Mouse (Mus musculus): ENCODE results near the gene Ski. TPM values are rescaled to one million over a fixed set of nuclear protein-coding genes. Genes with fewer than 3 reads are reported as not detected.
"Not testable (repeated sequence)": the region's sequence is repeated elsewhere in the genome, so short reads cannot be mapped to it uniquely, and the experiment has no call there.

The Ski gene
- 100 to 1,000 TPM; 119 to 129 TPM for total RNA-seq (2021)

- DNase-seq (ENCODE audit: extremely low spot score in 1 of 2, low spot score in 1 of 2), result no peak
These were observed at the start of gene Ski for GRCm38 (mm10) chr4:155222552-155222840. Gene Ski, minus strand, starts transcription at chr4:155222592.

- peak; percentile 51 to 82 for DNase-seq (ENCODE audit: extremely low spot score in 1 of 2, low spot score in 1 of 2)
These were observed 46.0 kb upstream of the Ski start for GRCm38 (mm10) chr4:155268382-155268781.

- no peak for DNase-seq (ENCODE audit: extremely low spot score in 1 of 2, low spot score in 1 of 2)
These were observed 45.3 kb upstream of the Ski start for GRCm38 (mm10) chr4:155267639-155268175.

- no peak for DNase-seq (ENCODE audit: extremely low spot score in 1 of 2, low spot score in 1 of 2)
These were observed 44.7 kb upstream of the Ski start for GRCm38 (mm10) chr4:155267047-155267543.

GRCm38 (mm10) chr4:155264521-155265321 is 42.3 kb upstream of the Ski start:
- DNase-seq (ENCODE audit: extremely low spot score in 1 of 2, low spot score in 1 of 2), result no peak

GRCm38 (mm10) chr4:155252253-155252652 is 29.9 kb upstream of the Ski start:
- DNase-seq (ENCODE audit: extremely low spot score in 1 of 2, low spot score in 1 of 2), result no peak

GRCm38 (mm10) chr4:155251147-155251546 is 28.8 kb upstream of the Ski start:
- DNase-seq (ENCODE audit: extremely low spot score in 1 of 2, low spot score in 1 of 2), result no peak

GRCm38 (mm10) chr4:155250361-155251117 is 28.1 kb upstream of the Ski start:
- DNase-seq (ENCODE audit: extremely low spot score in 1 of 2, low spot score in 1 of 2), result peak; percentile 23 to 26

GRCm38 (mm10) chr4:155249648-155250351 is 27.4 kb upstream of the Ski start, which contains the start of gene Faap20:
Gene Faap20, plus strand, starts transcription at chr4:155249802.
- DNase-seq (ENCODE audit: extremely low spot score in 1 of 2, low spot score in 1 of 2), result peak; percentile 62 to 75

GRCm38 (mm10) chr4:155249257-155249647 is 26.9 kb upstream of the Ski start:
- DNase-seq (ENCODE audit: extremely low spot score in 1 of 2, low spot score in 1 of 2), result peak; percentile 87 to 97

- not testable (repeated sequence) for DNase-seq (ENCODE audit: extremely low spot score in 1 of 2, low spot score in 1 of 2)
These were observed 25.7 kb upstream of the Ski start for GRCm38 (mm10) chr4:155248054-155248453.

- DNase-seq (ENCODE audit: extremely low spot score in 1 of 2, low spot score in 1 of 2), result peak; percentile 56 to 61
These were observed 24.3 kb upstream of the Ski start for GRCm38 (mm10) chr4:155246691-155247105.

- DNase-seq (ENCODE audit: extremely low spot score in 1 of 2, low spot score in 1 of 2), result no peak
These were observed 23.5 kb upstream of the Ski start for GRCm38 (mm10) chr4:155245770-155246492.

GRCm38 (mm10) chr4:155243233-155243632 is 20.8 kb upstream of the Ski start:
- DNase-seq (ENCODE audit: extremely low spot score in 1 of 2, low spot score in 1 of 2), result no peak

- no peak for DNase-seq (ENCODE audit: extremely low spot score in 1 of 2, low spot score in 1 of 2)
These were observed 19.9 kb upstream of the Ski start for GRCm38 (mm10) chr4:155242292-155242691.

- no peak for DNase-seq (ENCODE audit: extremely low spot score in 1 of 2, low spot score in 1 of 2)
These were observed 19.4 kb upstream of the Ski start for GRCm38 (mm10) chr4:155241789-155242188.

- DNase-seq (ENCODE audit: extremely low spot score in 1 of 2, low spot score in 1 of 2), result no peak
These were observed 17.1 kb upstream of the Ski start for GRCm38 (mm10) chr4:155239494-155239893.

GRCm38 (mm10) chr4:155238276-155238675 is 15.9 kb upstream of the Ski start:
- no peak for DNase-seq (ENCODE audit: extremely low spot score in 1 of 2, low spot score in 1 of 2)

GRCm38 (mm10) chr4:155236737-155237385 is 14.5 kb upstream of the Ski start:
- DNase-seq (ENCODE audit: extremely low spot score in 1 of 2, low spot score in 1 of 2), result no peak

All from layer of hippocampus, postnatal 25 days (tissue).